Mouse (Mus musculus): Measurements from ENCODE around the gene Ctdspl. TPM values are rescaled to one million over a fixed set of nuclear protein-coding genes. Genes with fewer than 3 reads are reported as not detected.

The Ctdspl gene
- polyA plus RNA-seq, 1 experiment from 2014 or later, result 21.9 TPM

- no peak for TF ChIP-seq CTCF (IDR thresholded peaks at IDR 0.05; ENCODE audit: low read depth)
- 8% methylated on average over 22 of the region's 22 CpGs for WGBS
- ATAC-seq (replicated peaks; ENCODE audit: low FRiP score, low read depth), result peak; percentile 90
- peak; percentile 93 for DNase-seq (ENCODE audit: low spot score)
- Histone ChIP-seq H3K4me1 (replicated peaks; ENCODE audit: insufficient read depth, low read length) (peaks cover 20% of the 10 kb centered on the region), H3K36me3 (ENCODE audit: insufficient read depth, low read length) (no peaks in the 10 kb centered on the region), H3K9ac (ENCODE audit: low read depth, low read length) (peak within 1 kb of the TSS; percentile 71), H3K9me3 (replicated peaks; ENCODE audit: low read length) (no peaks in the 10 kb centered on the region), H3K27me3 (ENCODE audit: insufficient read depth, low read length) (no peaks in the 10 kb centered on the region), H3K4me2 (ENCODE audit: low read length) (peak within 1 kb of the TSS; percentile 79), H3K4me3 (replicated peaks; ENCODE audit: low read depth, low read length) (peak within 1 kb of the TSS; percentile 39), H3K27ac (peak within 1 kb of the TSS; percentile 58)
These were observed 126.1 kb downstream of the Ctdspl start, which contains the start of gene Vill for GRCm38 (mm10) chr9:119052154-119052944. Vill (plus strand) TSS chr9:119052778.

DNA sequence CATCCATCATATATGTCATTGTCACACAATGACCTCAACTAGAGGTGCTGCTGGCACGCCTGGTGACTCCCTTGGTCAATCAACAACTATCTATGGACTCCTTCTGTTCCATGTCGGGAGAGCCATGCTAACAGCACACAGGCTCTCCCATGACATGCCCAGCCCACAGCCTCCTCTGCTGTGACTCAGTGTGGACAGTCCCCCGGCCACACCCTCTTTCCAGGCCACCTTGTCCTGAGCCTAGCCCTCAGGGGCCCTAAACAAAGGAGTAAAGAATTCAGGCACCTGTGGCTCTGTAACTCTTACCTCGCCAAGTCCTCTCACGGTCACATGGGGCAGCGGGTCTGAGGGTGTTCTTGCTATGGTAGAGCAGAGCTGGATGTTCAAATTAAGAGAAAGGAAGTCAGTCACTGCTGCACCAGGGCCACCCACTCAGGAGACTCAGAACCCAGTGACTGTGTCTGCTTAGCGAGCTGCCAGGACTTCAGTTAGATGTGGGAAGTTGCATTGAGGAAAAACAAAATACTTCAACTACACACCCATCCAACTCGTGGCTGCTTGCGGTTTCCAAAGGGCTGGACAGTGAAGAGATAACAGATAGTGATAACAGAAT, 127.8 kb downstream of the Ctdspl start:
- H3K36me3 ChIP-seq (ENCODE audit: insufficient read depth, low read length), result no peaks in the 10 kb centered on the region
- no peak overlapping the region for H3K9ac ChIP-seq (ENCODE audit: low read depth, low read length)
- 65% methylated on average over 9 of the region's 9 CpGs for WGBS
- no peaks in the 10 kb centered on the region for H3K9me3 ChIP-seq (replicated peaks; ENCODE audit: low read length)
- no peak for DNase-seq (ENCODE audit: low spot score)
- H3K4me1 ChIP-seq (replicated peaks; ENCODE audit: insufficient read depth, low read length), result peaks cover 20% of the 10 kb centered on the region
- H3K4me2 ChIP-seq (ENCODE audit: low read length), result peak overlapping the region; percentile 79
- no peak for ATAC-seq (replicated peaks; ENCODE audit: low FRiP score, low read depth)
- H3K27me3 ChIP-seq (ENCODE audit: insufficient read depth, low read length), result no peaks in the 10 kb centered on the region
- no peak for TF ChIP-seq CTCF (IDR thresholded peaks at IDR 0.05; ENCODE audit: low read depth)
- no peak overlapping the region for H3K4me3 ChIP-seq (replicated peaks; ENCODE audit: low read depth, low read length)
- no peak overlapping the region for H3K27ac ChIP-seq

DNA sequence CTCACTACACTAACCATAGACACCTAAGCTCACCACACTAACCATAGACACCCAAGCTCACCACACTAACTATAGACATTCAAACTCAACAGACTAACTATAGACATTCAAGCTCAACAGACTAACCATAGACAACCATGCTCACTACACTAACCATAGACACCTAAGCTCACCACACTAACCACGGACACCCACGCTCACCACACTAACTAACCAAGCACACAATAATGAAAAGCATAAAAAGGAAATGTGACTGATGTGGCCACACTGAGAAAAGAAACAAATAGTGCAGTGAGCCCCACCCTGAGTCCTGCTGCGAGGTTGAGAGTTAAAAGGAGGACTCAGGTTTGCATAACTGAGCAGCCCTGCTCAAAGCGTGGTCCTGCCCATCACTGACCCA, 129.1 kb downstream of the Ctdspl start:
- DNase-seq (ENCODE audit: low spot score) (no peak), ATAC-seq (replicated peaks; ENCODE audit: low FRiP score, low read depth) (no peak)
- H3K4me3 ChIP-seq (replicated peaks; ENCODE audit: low read depth, low read length), result no peak overlapping the region
- no peak overlapping the region for H3K9ac ChIP-seq (ENCODE audit: low read depth, low read length)
- H3K9me3 ChIP-seq (replicated peaks; ENCODE audit: low read length), result no peaks in the 10 kb centered on the region
- H3K4me1 ChIP-seq (replicated peaks; ENCODE audit: insufficient read depth, low read length), result peaks cover 20% of the 10 kb centered on the region
- no peak for TF ChIP-seq CTCF (IDR thresholded peaks at IDR 0.05; ENCODE audit: low read depth)
- H3K27ac ChIP-seq, result no peak overlapping the region
- no peaks in the 10 kb centered on the region for H3K27me3 ChIP-seq (ENCODE audit: insufficient read depth, low read length)
- H3K4me2 ChIP-seq (ENCODE audit: low read length), result no peak overlapping the region
- no peaks in the 10 kb centered on the region for H3K36me3 ChIP-seq (ENCODE audit: insufficient read depth, low read length)
- 86% methylated on average over 4 of the region's 4 CpGs for WGBS

- no peak for TF ChIP-seq CTCF (IDR thresholded peaks at IDR 0.05; ENCODE audit: low read depth)
- Histone ChIP-seq H3K4me3 (replicated peaks; ENCODE audit: low read depth, low read length) (no peak overlapping the region), H3K4me1 (replicated peaks; ENCODE audit: insufficient read depth, low read length) (peaks cover 4% of the 10 kb centered on the region), H3K9me3 (replicated peaks; ENCODE audit: low read length) (no peaks in the 10 kb centered on the region), H3K36me3 (ENCODE audit: insufficient read depth, low read length) (no peaks in the 10 kb centered on the region), H3K9ac (ENCODE audit: low read depth, low read length) (no peak overlapping the region), H3K27ac (no peak overlapping the region), H3K27me3 (ENCODE audit: insufficient read depth, low read length) (no peaks in the 10 kb centered on the region), H3K4me2 (ENCODE audit: low read length) (no peak overlapping the region)
- 82% methylated on average over 7 of the region's 7 CpGs for WGBS
- ATAC-seq (replicated peaks; ENCODE audit: low FRiP score, low read depth), result no peak
- no peak for DNase-seq (ENCODE audit: low spot score)
These were observed 132.0 kb downstream of the Ctdspl start for GRCm38 (mm10) chr9:119058245-119058644.

- Histone ChIP-seq H3K36me3 (ENCODE audit: insufficient read depth, low read length) (no peaks in the 10 kb centered on the region), H3K9ac (ENCODE audit: low read depth, low read length) (no peak overlapping the region), H3K4me2 (ENCODE audit: low read length) (no peak overlapping the region), H3K9me3 (replicated peaks; ENCODE audit: low read length) (no peaks in the 10 kb centered on the region), H3K27me3 (ENCODE audit: insufficient read depth, low read length) (no peaks in the 10 kb centered on the region), H3K4me3 (replicated peaks; ENCODE audit: low read depth, low read length) (no peak overlapping the region), H3K4me1 (replicated peaks; ENCODE audit: insufficient read depth, low read length) (no peaks in the 10 kb centered on the region), H3K27ac (peak overlapping the region; percentile 5; the same call in 1 of the 2 replicates)
- ATAC-seq (replicated peaks; ENCODE audit: low FRiP score, low read depth) (no peak), DNase-seq (ENCODE audit: low spot score) (no peak)
- WGBS, result 87% methylated on average over 10 of the region's 10 CpGs
- TF ChIP-seq CTCF (IDR thresholded peaks at IDR 0.05; ENCODE audit: low read depth), result no peak
These were observed 134.4 kb downstream of the Ctdspl start for GRCm38 (mm10) chr9:119060701-119061100.

- Histone ChIP-seq H3K4me1 (replicated peaks; ENCODE audit: insufficient read depth, low read length) (no peaks in the 10 kb centered on the region), H3K27ac (no peak overlapping the region), H3K4me3 (replicated peaks; ENCODE audit: low read depth, low read length) (no peak overlapping the region), H3K9me3 (replicated peaks; ENCODE audit: low read length) (no peaks in the 10 kb centered on the region), H3K36me3 (ENCODE audit: insufficient read depth, low read length) (no peaks in the 10 kb centered on the region), H3K9ac (ENCODE audit: low read depth, low read length) (no peak overlapping the region), H3K4me2 (ENCODE audit: low read length) (0 out of 2 replicates have a peak overlapping the region, but pooled peaks have one; percentile 15), H3K27me3 (ENCODE audit: insufficient read depth, low read length) (no peaks in the 10 kb centered on the region)
- no peak for TF ChIP-seq CTCF (IDR thresholded peaks at IDR 0.05; ENCODE audit: low read depth)
- WGBS, result 31% methylated on average over 19 of the region's 19 CpGs
- DNase-seq (ENCODE audit: low spot score) (peak; percentile 57), ATAC-seq (replicated peaks; ENCODE audit: low FRiP score, low read depth) (peak; percentile 67)
These were observed 136.9 kb downstream of the Ctdspl start for GRCm38 (mm10) chr9:119063036-119063644.
